Mouse (Mus musculus) cerebellum, postnatal 4 days (tissue): ENCODE measurements at regions not wholly inside any gene's neighbourhood (a gene's known extent, or its start where the extent isn't known, plus 50 kb on each side); places are given as distances from the start of the nearest gene placed in this dataset.

ENCODE experiments used
- DNase-seq, 2 experiments: peaks; one replicate each; pipeline ENCODE4 v3.0.0; 2022; ENCODE audit warnings: low spot score in 2 of 2, mixed read lengths in 1 of 2

GRCm38 (mm10) chr12:61307396-61307795 lies 215.6 kb upstream of the Lrfn5 start:
- peak in 1 of 2 experiments; percentile 20 for DNase-seq

GRCm38 (mm10) chr12:61322114-61322513 lies 200.8 kb upstream of the Lrfn5 start:
- no peak for DNase-seq

- no peak for DNase-seq
These were observed 190.8 kb upstream of the Lrfn5 start for GRCm38 (mm10) chr12:61332164-61332563.
